Mouse (Mus musculus) CD4-positive, CD25-positive, alpha-beta regulatory T cell (primary cell): ENCODE data around the gene Letmd1. TPM values are rescaled to one million over a fixed set of nuclear protein-coding genes. Genes with fewer than 3 reads are reported as not detected.

Experiments used
- polyA plus RNA-seq: library from polyadenylated mRNA; unstranded; fragments of 100-300 nt; shearing (Covaris generic); gene quantifications from one replicate; pipeline ENCODE4 v1.2.1, GENCODE M21; 2017

Gene Letmd1
- polyA plus RNA-seq = 49.7 TPM

GRCm38 (mm10) chr15:100468295-100469188, at the start of gene Letmd1:
Gene Letmd1 (plus strand): TSS chr15:100469023.

GRCm38 (mm10) chr15:100421758-100422197, 47.0 kb upstream of the Letmd1 start, which contains the start of gene Gm5475:
Gene Gm5475 (plus strand): TSS chr15:100422147.

DNA sequence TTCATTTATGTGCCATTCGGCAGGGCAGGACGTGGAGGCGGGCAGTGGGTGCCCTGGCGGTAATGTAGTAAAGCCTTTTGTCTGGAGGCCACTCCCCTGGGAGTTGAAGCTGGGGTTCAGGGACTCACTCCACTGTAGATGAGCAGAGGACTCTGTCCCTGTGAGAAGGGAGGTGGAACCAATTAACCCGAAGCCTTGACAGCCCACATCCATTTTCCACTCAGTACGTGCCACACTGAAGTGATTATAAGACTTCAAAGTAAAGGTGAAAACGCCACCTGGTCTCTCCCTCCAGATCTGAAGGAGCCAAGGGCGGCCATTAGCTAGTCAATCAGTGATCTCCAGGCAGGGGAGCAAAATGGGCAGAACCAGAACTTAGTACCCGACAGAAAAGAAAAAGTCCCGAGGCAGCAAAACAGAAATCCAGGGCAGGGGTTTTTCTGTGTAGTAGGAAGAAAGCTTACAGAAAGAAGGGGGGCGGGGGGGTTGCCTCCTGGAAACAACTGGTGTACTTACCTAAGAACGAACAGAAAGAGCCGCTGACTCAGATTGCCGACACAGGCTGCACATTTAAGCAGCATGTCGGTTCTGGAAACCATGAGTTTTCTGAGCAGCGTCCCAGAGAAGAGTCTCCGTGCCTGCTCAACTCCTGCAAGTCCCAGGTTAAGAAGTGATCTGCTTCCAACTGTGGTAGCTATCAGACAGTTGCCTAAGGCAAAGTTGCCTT, 44.3 kb upstream of the Letmd1 start, which contains the start of gene Slc11a2:
TSS of gene Slc11a2 (minus strand) at position 677 of the 727 bp plus-strand sequence.

GRCm38 (mm10) chr15:100495102-100495501, 26.3 kb downstream of the Letmd1 start, which contains the start of gene Csrnp2:
Gene Csrnp2 (minus strand): TSS chr15:100495488.

Other genes with a start within 250 kb of the Letmd1 start
- 54.5 TPM for gene Atf1, start 241.2 kb upstream of the Letmd1 start, polyA plus RNA-seq
- gene Tmprss12, start 188.2 kb upstream of the Letmd1 start, polyA plus RNA-seq = not detected
- 5.6 TPM for gene Mettl7a1, start 164.9 kb upstream of the Letmd1 start, polyA plus RNA-seq
- not detected for gene Mettl7a3, start 134.1 kb upstream of the Letmd1 start, polyA plus RNA-seq
- 0.13 TPM for gene Methig1, start 115.9 kb upstream of the Letmd1 start, polyA plus RNA-seq
- gene Mettl7a2, start 115.8 kb upstream of the Letmd1 start, polyA plus RNA-seq = not detected
- not detected for gene Higd1c, start 104.5 kb upstream of the Letmd1 start, polyA plus RNA-seq
- gene Gm5475, start 46.9 kb upstream of the Letmd1 start, polyA plus RNA-seq = 0.22 TPM
- gene Slc11a2, start 44.0 kb upstream of the Letmd1 start, polyA plus RNA-seq = 31.7 TPM
- 5.9 TPM for gene Csrnp2, start 26.5 kb downstream of the Letmd1 start, polyA plus RNA-seq
- 9.6 TPM for gene Tfcp2, start 83.0 kb downstream of the Letmd1 start, polyA plus RNA-seq
- gene Pou6f1, start 131.0 kb downstream of the Letmd1 start, polyA plus RNA-seq = 17.6 TPM
- 576 TPM for gene Dazap2, start 146.3 kb downstream of the Letmd1 start, polyA plus RNA-seq
- not detected for gene Smagp, start 167.9 kb downstream of the Letmd1 start, polyA plus RNA-seq
- gene Bin2, start 200.5 kb downstream of the Letmd1 start, polyA plus RNA-seq = 733 TPM
- 4.6 TPM for gene Cela1, start 218.9 kb downstream of the Letmd1 start, polyA plus RNA-seq